20 mouse cellular contexts compared by ENCODE assay signal in the genomic region with DNA sequence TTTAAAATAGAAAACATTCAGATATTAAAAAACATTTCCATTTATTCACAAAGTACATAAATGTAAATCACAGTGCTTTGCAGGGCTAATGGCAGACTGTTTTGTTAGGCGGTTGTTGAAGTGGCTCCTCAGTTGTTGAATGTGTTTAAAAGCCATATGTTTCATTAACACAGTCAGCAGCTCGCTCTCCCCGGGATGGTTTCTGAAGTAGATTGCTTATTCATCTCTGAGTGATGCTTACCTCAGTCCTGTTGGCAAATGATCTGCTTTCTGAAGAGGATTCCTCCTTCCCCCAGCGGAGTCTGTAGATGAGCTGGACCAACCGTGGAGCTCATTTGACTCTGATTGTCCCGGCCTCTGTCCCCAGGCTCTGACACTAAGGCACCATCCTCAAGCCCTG. TPM values are rescaled to one million over a fixed set of nuclear protein-coding genes. Genes with fewer than 3 reads are reported as not detected.
DNase-seq lines count a peak whose midpoint lies in the region; ATAC-seq and TF ChIP-seq lines count a peak whose summit lies in the region.
"Had no signal": no experiment of that assay in that cellular context is flagged by ENCODE, and none has a peak within 500 bp of the region (broad histone marks: within the 10 kb centered on the region; RNA-seq: fewer than 3 reads in every experiment).

No protein-coding gene starts in this region.

- H3K9ac ChIP-seq in forebrain, embryonic 16.5 days (replicated peaks; ENCODE audit: low read depth, low read length): no peak overlapping the region
- H3K9ac ChIP-seq: embryonic facial prominence, embryonic 13.5 days; embryonic facial prominence, embryonic 15.5 days had no signal

- peak; percentile 43; the same call in 1 of the 2 replicates for ATAC-seq in forebrain, embryonic 16.5 days
- ATAC-seq in frontal cortex, adult (ENCODE audit: low TSS enrichment): peak; percentile 54; the same call in 1 of the 2 replicates

- no peak overlapping the region for H3K27ac ChIP-seq in forebrain, embryonic 16.5 days (ENCODE audit: low read length)
- H3K27ac ChIP-seq in forebrain, embryonic 10.5 days: no peak overlapping the region
- H3K27ac ChIP-seq: embryonic facial prominence, embryonic 13.5 days; embryonic facial prominence, embryonic 15.5 days had no signal

- no peak overlapping the region for H3K4me3 ChIP-seq in forebrain, embryonic 16.5 days (replicated peaks; ENCODE audit: low read length)
- no peak overlapping the region for H3K4me3 ChIP-seq in forebrain, embryonic 10.5 days
- H3K4me3 ChIP-seq: embryonic facial prominence, embryonic 13.5 days; embryonic facial prominence, embryonic 15.5 days; erythroblast, embryonic 14.5 days had no signal

- no peaks in the 10 kb centered on the region for H3K9me3 ChIP-seq in forebrain, embryonic 16.5 days (ENCODE audit: control insufficient read depth, low read length)
- H3K9me3 ChIP-seq in forebrain, embryonic 10.5 days: no peaks in the 10 kb centered on the region
- H3K9me3 ChIP-seq: embryonic facial prominence, embryonic 13.5 days; embryonic facial prominence, embryonic 15.5 days had no signal

- peaks cover 33% of the 10 kb centered on the region for H3K36me3 ChIP-seq in forebrain, embryonic 16.5 days (ENCODE audit: control insufficient read depth, insufficient read depth)
- peaks cover 92% of the 10 kb centered on the region for H3K36me3 ChIP-seq in forebrain, embryonic 10.5 days (replicated peaks)

- 81% methylated on average over 6 of the region's 6 CpGs for WGBS in forebrain, embryonic 16.5 days
- 92% methylated on average over 6 of the region's 6 CpGs for WGBS in forebrain, embryonic 10.5 days

- no peaks in the 10 kb centered on the region for H3K4me1 ChIP-seq in forebrain, embryonic 16.5 days (replicated peaks; ENCODE audit: control insufficient read depth, insufficient read depth, low read length)
- H3K4me1 ChIP-seq in forebrain, embryonic 10.5 days: no peaks in the 10 kb centered on the region
- H3K4me1 ChIP-seq: embryonic facial prominence, embryonic 13.5 days; embryonic facial prominence, embryonic 15.5 days had no signal

- no peak for DNase-seq in forebrain, embryonic 10.5 days (ENCODE audit: extremely low spot score, low spot score)
- no peak for DNase-seq in frontal cortex, postnatal 25 days (ENCODE audit: low spot score in 2 of 2)
- peak; percentile 46 for DNase-seq in brain, embryonic 14.5 days (ENCODE audit: low read depth)
- DNase-seq in heart, adult 11 months: no peak
- DNase-seq in ovary, postnatal 36 days (ENCODE audit: low spot score): no peak
- DNase-seq: adrenal gland, adult 2 months; adrenal gland, postnatal 10 days; adrenal gland, postnatal 25 days; cerebellum, adult 11 months; cerebellum, adult 18-20 months; cerebellum, adult 8-10 months; cerebellum, adult 9-11 months; cerebellum, postnatal 14 days; cerebellum, postnatal 36 days; embryo, embryonic 11 days had no signal

- H3K27me3 ChIP-seq in forebrain, embryonic 16.5 days (replicated peaks; ENCODE audit: control insufficient read depth, insufficient read depth, low read length): no peaks in the 10 kb centered on the region
- no peaks in the 10 kb centered on the region for H3K27me3 ChIP-seq in forebrain, embryonic 10.5 days (ENCODE audit: poor library complexity, severe bottlenecking)
- H3K27me3 ChIP-seq: embryonic facial prominence, embryonic 13.5 days; embryonic facial prominence, embryonic 15.5 days had no signal

- no peak overlapping the region for H3K4me2 ChIP-seq in forebrain, embryonic 16.5 days (ENCODE audit: low read length)
- H3K4me2 ChIP-seq: embryonic facial prominence, embryonic 13.5 days; embryonic facial prominence, embryonic 15.5 days had no signal

- TF ChIP-seq POLR2A in brain, embryonic 14.5 days (IDR thresholded peaks at IDR 0.05; ENCODE audit: borderline replicate concordance, extremely low read depth, insufficient read depth, insufficient read length, poor library complexity, severe bottlenecking): no peak

- no peak for TF ChIP-seq CTCF in brain, embryonic 14.5 days (IDR thresholded peaks at IDR 0.05; ENCODE audit: borderline replicate concordance, extremely low read depth, insufficient read depth, insufficient read length)

RNA-seq across cellular contexts. Expression of gene Smarcal1, which starts 29.1 kb away (rescaled TPM):
- 29.2 and 31.4 TPM in 2 replicates for polyA plus RNA-seq in forebrain, embryonic 16.5 days (2015; fragmentation: Nextera tagmentation; extraction: Ambion mirVana)
- polyA plus RNA-seq in forebrain, embryonic 10.5 days (2016; fragmentation: Nextera tagmentation; extraction: Ambion mirVana): 31.7 and 32.3 TPM in 2 replicates
- 44.9 TPM in 2 replicates for polyA plus RNA-seq in brain, embryonic 14.5 days (2012; rRNA removed)
